Mouse (Mus musculus): Measurements from ENCODE around the gene Ptges2.
A peak's percentile ranks its signal among the peaks of the same experiment; 100 is the strongest.

Ptges2 gene

GRCm38 (mm10) chr2:32416556-32416955 lies 20.9 kb downstream of the Ptges2 start:
- no peak for DNase-seq

DNA sequence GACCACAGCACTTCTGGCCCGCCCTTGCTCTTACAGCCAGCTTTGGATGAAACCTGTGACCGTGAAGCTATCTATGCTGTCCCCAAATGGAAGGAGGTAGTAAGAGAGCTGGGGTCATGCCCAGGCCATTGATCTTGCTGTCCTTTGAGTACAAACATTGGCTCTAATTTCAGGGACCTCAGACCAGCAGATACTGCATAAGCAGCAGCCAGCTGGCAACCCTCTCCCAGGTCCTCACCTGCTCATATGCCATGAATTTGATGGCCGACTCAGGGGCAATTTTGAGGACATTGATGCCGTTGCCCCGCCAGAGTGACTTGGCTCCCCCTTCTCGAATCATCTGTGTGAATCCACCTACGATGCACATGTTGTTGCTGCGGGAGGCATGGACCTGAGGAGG lies 21.8 kb downstream of the Ptges2 start:
- no peak for DNase-seq

DNA sequence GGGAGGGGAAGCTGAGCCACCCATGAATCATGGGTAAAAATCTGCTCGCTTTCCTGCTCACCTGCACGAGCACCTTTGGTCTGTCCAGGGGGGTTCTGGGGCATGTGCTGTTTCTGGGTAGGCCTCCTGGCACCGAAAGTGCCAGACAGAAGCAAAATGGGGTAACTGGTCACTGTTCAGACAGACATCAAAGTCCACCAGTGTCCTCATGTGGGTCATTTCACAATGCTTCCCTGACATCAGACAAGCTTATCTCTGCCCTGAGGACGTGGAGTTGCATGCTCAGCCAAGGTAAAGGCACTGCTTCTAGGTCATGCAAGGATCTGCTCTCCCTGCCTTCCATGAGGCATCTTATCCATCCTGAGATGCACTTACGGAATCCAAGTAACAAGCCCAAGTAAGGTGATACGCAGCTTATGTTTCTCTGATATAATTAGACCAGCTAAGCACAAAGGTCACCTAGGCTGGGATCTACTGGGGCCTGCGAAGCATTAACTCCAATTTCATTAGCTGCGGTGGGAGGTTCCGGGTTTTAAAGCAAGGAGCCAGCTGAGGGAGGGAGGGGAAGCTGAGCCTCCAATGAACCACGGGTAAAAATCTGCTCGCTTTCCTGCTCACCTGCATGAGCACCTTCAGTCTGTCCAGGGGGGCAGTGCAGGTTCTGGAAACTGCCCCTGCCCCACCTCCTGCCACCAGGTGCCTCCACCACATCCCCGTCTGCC lies 22.9 kb downstream of the Ptges2 start:
- no peak for DNase-seq

- DNase-seq = peak; percentile 65
These were observed 23.7 kb downstream of the Ptges2 start for GRCm38 (mm10) chr2:32419359-32419758.

DNA sequence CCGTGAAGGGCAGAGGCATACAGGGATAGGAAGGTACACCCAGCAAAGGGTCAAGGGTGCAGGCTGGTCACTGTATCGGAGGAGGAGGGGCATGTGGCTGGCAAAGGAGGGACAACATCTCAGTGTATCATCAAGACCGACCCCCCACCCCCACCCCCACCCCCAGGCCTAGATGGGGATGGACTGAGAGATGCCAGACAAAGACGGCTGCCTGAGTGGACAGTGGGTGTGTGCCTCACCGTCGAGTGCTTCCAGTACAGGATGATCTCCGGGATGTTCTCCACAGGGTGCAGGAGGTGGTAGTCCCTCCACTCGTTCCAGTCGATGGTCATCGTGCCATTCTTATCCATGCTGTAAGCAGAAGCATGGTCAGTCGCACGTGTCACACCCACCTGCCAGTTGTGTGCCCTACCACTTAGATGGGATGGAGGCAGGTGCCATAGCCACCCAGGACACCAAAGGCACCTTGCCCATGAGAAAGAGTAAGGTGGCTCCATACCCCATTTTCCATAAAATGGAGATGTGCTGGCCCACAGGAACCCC lies 24.4 kb downstream of the Ptges2 start:
- no peak for DNase-seq

DNA sequence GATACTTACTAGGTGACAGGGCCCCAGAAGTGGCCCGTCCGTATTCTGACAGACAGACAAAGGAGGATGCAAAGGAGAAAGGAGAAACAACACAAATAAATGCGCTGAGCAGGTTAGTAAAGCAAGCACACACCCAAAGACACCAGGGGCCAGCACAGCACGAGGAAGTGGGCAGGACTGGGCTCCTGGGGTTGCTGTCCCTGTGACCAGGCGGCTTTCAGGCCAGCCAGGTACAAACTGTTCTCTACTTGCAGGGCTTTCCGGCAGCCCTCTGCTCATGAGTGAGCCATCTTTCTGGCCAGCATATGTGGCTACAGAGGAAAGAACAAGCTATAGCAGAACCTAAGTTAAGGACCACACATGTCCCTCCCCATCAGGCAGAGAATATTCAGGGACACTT lies 25.0 kb downstream of the Ptges2 start:
- no peak for DNase-seq

DNA sequence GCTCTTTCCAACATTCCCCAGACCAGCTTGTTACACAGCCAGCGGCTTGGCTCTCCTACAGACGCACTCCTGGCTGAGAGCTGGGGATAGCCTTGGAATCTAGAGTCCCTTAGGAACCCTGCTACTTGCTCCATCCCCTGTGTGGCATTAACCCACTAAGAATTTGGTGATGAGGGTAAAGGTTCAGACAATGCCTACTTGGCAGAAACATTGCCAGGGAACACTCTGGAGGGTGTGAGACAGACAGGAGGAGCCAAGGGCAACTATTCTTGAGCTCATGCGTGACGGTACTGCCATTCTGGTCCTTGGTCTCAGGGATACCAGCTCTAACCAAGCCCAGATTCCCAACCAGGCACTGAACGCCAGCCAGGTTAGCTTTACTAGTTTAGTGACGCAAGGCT lies 26.2 kb downstream of the Ptges2 start:
- DNase-seq = no peak

DNA sequence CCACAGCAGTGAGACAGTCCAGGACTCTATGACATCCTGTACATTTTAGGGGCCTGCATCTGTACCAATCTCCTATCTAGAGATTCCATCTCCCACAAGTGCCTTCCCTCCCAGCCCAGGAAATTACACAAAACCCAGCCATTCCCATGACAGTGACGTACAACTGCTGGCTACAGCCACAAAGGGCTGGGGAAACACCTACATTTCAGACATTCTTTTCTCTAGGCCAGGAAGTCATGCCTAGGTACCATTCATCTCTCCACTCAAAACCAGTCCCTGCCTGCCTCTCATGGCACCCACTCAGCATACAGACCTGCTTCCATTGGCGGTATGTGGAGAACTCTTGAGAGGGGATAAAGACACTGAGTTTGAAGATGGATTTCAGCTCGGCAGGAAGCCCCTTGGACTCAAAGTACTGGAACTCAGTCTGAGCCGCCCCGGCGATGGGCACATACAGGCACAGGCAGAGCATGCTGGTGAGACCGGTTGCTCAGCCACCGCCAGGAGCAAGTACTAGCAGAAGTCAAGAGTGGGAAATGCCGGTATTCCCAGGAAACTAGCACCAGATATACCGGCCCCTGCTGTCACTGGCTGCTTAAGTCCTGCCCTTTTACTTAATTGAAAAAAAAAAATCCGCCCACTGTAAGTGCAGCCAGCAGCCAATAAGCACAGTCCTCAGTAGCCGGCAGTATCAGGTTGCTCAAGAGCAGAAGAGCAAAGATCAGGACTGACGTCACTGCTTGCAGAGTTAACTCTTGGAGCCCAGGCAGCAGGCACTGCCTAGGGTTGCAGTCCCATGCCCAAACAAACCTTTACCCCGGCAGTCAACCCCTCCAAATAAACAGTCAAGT lies 28.0 kb downstream of the Ptges2 start:
- DNase-seq = peak; percentile 48

DNA sequence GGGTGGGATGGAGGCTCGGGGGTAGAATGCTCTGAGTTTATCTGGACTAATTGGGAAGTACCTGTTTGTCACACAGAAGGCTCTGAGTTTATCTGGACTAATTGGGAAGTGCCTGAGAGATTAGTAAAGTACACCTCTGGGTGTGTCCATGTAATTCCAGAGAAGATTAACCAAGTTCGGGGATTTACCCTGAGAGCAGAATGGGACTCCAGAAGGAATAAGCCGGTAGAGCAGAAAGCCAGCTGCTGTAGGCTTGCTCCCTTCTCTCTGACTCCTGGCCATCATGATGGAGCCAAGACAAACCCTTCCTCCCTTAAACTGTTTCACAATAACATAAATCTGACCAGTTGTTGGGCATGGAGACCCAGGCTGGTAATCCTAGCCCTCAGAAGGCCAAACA lies 29.1 kb downstream of the Ptges2 start:
- DNase-seq = no peak

DNA sequence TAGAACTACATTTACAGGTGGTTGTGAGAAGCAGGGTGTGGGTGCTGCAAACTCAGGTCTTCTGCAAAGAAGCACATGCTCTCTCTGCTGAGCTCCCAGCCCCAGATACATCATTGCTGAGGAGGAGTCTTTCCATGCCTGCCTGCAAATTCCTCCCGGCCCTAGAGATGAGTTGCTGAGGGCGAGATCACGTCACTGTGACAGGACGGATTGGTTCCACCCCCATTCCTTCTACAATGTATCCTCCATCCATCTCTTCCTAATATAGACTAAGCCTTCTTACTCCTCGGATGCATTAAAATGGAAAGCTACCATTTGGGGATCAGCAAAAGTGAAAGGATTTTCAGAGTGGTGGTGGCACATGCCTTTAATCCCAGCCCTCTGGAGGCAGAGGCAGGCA lies 29.9 kb downstream of the Ptges2 start:
- DNase-seq = no peak

GRCm38 (mm10) chr2:32426141-32426540 lies 30.4 kb downstream of the Ptges2 start:
- DNase-seq = no peak

GRCm38 (mm10) chr2:32427720-32428119 lies 32.0 kb downstream of the Ptges2 start:
- DNase-seq = no peak

GRCm38 (mm10) chr2:32428262-32428722 lies 32.6 kb downstream of the Ptges2 start:
- DNase-seq = no peak

GRCm38 (mm10) chr2:32429215-32429891 lies 33.7 kb downstream of the Ptges2 start:
- DNase-seq = no peak

DNA sequence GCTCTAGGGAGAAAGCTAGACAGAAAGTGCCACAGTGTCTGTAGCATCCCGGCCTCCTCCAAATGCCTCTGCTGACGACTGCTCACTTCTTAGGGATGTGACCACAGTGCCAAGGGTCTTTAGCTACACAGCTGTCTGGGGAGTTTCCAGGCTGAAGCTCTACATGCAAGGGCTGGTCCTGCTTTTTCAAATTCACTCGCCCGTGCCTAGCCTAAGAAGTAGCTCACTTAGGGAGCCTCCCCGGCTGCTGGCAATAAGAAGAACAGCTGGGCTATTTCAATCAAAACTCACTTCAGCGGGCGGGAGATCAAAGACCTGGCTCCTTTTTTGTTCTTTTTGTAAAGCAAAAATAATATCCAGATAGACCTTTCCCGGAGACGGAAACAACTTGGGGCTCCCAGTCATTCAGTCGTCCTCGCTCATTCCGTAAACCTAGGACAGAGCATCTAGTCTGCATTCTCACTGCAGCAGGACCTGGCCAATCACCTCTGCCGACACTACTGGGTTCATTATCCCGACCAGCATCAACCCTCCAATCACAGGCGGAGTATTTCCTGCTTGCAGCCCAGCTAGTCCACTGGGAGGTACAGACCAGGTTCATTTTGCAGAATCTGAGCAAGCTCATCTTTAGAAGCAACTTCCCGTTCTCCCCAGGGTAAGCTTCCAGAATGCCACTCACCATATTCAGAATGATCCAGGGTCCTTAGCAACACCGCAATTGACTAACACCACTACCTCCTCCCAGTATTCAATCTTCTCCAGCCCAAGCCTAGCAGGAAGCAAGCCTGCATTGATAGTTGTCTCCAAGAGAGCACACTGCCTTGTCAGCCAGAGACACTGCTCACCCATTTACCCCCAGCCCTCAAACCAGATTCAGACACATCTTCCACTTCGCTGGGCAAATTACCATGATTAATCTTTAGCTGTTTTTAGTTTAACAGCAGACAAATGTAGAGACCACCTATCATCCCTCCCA lies 35.3 kb downstream of the Ptges2 start:
- peak; percentile 90 for DNase-seq

DNA sequence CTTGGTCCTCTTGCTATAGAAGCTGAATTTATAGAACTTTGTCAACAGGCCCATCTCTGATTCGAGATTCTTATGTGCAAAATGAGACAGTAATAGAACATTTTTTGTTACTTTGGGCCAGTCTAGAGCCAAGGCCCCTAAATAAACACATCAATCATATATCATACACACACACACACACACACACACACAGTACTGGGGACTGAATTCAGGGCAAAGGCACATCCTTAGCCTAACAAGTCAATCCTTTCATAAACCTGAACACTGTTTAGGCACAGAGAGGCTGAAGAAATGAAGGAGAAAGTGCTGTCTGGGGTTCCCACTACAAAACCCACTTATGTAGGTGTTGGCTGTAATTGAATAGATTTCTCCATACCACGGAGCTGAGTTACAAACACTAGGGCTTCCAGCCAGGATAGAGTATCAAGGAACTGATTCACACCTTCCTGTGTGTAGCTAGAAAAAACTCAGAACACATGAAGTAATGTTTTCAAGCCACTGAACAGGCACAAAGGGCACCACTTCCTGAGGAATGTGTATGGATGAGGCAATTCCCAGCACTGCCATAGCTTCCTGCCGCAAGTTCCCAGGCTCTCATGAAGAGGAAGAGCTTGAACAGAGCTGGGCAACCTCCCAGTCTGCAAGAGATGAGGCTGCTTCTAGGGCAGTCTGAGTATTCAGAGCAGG lies 41.1 kb downstream of the Ptges2 start:
- DNase-seq = no peak

DNA sequence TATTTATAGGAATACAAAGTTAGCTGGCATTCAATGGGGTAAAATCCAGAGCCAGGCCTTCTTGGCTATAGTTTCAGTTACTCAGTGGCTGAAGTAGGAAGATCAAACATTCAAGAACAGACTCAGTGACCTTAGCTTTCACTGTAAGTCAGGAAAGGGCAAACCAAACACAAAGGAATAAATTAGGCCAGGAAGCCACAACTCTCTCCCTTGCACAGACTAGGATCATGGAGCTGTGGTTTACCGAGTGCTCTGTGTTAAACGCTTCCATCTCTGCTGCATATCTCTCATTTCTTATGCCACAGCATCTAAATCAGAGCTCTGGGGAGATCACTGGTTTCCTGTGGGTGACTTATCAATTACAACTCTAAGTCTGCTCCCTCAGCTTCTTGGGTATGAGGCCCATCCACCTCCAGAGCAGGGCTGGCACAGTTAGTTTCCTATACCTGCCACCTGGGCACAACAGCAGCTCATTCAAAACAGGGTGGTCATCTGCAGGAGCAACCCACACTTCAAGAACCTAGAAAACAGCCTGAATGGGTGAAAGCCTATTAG lies 42.0 kb downstream of the Ptges2 start:
- no peak for DNase-seq

- no peak for DNase-seq
These were observed 43.0 kb downstream of the Ptges2 start for GRCm38 (mm10) chr2:32438733-32439132.

GRCm38 (mm10) chr2:32439177-32439576 lies 43.5 kb downstream of the Ptges2 start:
- no peak for DNase-seq

GRCm38 (mm10) chr2:32440164-32440563 lies 44.5 kb downstream of the Ptges2 start:
- no peak for DNase-seq

DNA sequence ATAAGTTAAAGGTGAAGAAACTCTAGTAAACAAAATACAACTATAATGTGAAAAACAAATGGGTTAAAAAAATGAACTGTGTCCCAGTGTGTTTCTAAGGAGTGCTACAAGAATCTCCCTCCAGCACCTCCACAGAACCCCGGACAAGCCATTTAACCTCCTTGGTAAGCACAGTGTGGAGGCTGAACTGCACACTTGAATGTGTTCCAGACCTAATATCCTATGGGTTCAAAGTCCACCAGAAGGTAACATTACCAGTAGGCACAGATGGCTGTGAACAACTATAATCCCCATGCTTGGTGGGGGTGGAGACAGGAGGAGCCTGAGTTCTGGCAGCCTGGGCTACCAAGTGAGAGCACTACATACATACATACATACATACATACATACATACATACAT lies 44.9 kb downstream of the Ptges2 start:
- DNase-seq = no peak
